Mouse (Mus musculus) thymus, postnatal 10 days (tissue): ENCODE measurements around the gene Tdgf1.

Source experiments
- DNase-seq, 2 experiments: peaks; one replicate each; pipeline ENCODE4 v3.0.0; 2021; ENCODE audit warnings: low spot score in 2 of 2

Gene Tdgf1

GRCm38 (mm10) chr9:110953550-110954461, 7.8 kb upstream of the Tdgf1 start:
- DNase-seq: peak; percentile 39 to 70

- DNase-seq: no peak
Observed at GRCm38 (mm10) chr9:110952931-110953549, 7.1 kb upstream of the Tdgf1 start.

GRCm38 (mm10) chr9:110952398-110952797, 6.4 kb upstream of the Tdgf1 start:
- no peak for DNase-seq

GRCm38 (mm10) chr9:110951866-110952265, 5.9 kb upstream of the Tdgf1 start:
- no peak for DNase-seq

GRCm38 (mm10) chr9:110951397-110951796, 5.4 kb upstream of the Tdgf1 start, which contains the start of gene Lrrc2:
TSS of gene Lrrc2 (plus strand) at chr9:110951545.
- DNase-seq: no peak

- no peak for DNase-seq
Observed at GRCm38 (mm10) chr9:110950109-110950508, 4.2 kb upstream of the Tdgf1 start.

- no peak for DNase-seq
Observed at GRCm38 (mm10) chr9:110948813-110949310, 2.9 kb upstream of the Tdgf1 start.

- DNase-seq: no peak
Observed at GRCm38 (mm10) chr9:110947900-110948299, 1.9 kb upstream of the Tdgf1 start.

GRCm38 (mm10) chr9:110947261-110947661, 1.3 kb upstream of the Tdgf1 start:
- no peak for DNase-seq

GRCm38 (mm10) chr9:110946548-110947044, 638 bp upstream of the Tdgf1 start:
- peak; percentile 38 for DNase-seq

- DNase-seq: no peak
Observed at GRCm38 (mm10) chr9:110945343-110945742, 615 bp downstream of the Tdgf1 start.

- DNase-seq: peak in 1 of 2 experiments; percentile 34
Observed at GRCm38 (mm10) chr9:110944265-110944664, 1.7 kb downstream of the Tdgf1 start.

GRCm38 (mm10) chr9:110937506-110938490, 8.2 kb downstream of the Tdgf1 start:
- DNase-seq: no peak

GRCm38 (mm10) chr9:110935941-110936340, 10.0 kb downstream of the Tdgf1 start:
- no peak for DNase-seq

GRCm38 (mm10) chr9:110933850-110934437, 12.0 kb downstream of the Tdgf1 start:
- DNase-seq: no peak

GRCm38 (mm10) chr9:110931573-110931972, 14.4 kb downstream of the Tdgf1 start:
- no peak for DNase-seq

- DNase-seq: peak; percentile 63 to 87
Observed at GRCm38 (mm10) chr9:110922759-110923158, 23.2 kb downstream of the Tdgf1 start.

- DNase-seq: peak in 1 of 2 experiments; percentile 54
Observed at GRCm38 (mm10) chr9:110920665-110921419, 25.1 kb downstream of the Tdgf1 start.

GRCm38 (mm10) chr9:110916786-110917185, 29.2 kb downstream of the Tdgf1 start, which contains the start of gene Fam240a:
TSS of gene Fam240a (minus strand) at chr9:110916861.
- DNase-seq: no peak

- no peak for DNase-seq
Observed at GRCm38 (mm10) chr9:110915466-110915865, 30.5 kb downstream of the Tdgf1 start.
